Mouse (Mus musculus) gastrocnemius, adult 8-10 months (tissue): ENCODE measurements around the gene Hfe2. TPM values are rescaled to one million over a fixed set of nuclear protein-coding genes. Genes with fewer than 3 reads are reported as not detected.

Experiments
- DNase-seq, 2 experiments: peaks; one replicate each; pipeline ENCODE4 v3.0.0; 2022; ENCODE audit warnings: low spot score in 2 of 2
- total RNA-seq, 4 experiments: library from RNA; stranded (reverse); gene quantifications; 2 replicates each; pipeline ENCODE4 v1.2.4; 2022

The Hfe2 gene
- total RNA-seq, 4 experiments from 2014 or later, result 562 to 917 (median 709) TPM

GRCm38 (mm10) chr3:96526864-96527542, 2.0 kb downstream of the Hfe2 start:
- no peak for DNase-seq

GRCm38 (mm10) chr3:96528506-96528905, 3.5 kb downstream of the Hfe2 start:
- DNase-seq, result no peak

- DNase-seq, result no peak
Measured at GRCm38 (mm10) chr3:96532050-96532449, 7.1 kb downstream of the Hfe2 start.

- no peak for DNase-seq
Measured at GRCm38 (mm10) chr3:96534300-96534699, 9.3 kb downstream of the Hfe2 start.

- DNase-seq, result no peak
Measured at GRCm38 (mm10) chr3:96539316-96539715, 14.3 kb downstream of the Hfe2 start.

- DNase-seq, result no peak
Measured at GRCm38 (mm10) chr3:96540740-96541139, 15.8 kb downstream of the Hfe2 start.

- no peak for DNase-seq
Measured at GRCm38 (mm10) chr3:96541328-96542078, 16.5 kb downstream of the Hfe2 start.

- no peak for DNase-seq
Measured at GRCm38 (mm10) chr3:96542554-96542953, 17.6 kb downstream of the Hfe2 start.

GRCm38 (mm10) chr3:96543345-96543744, 18.4 kb downstream of the Hfe2 start:
- DNase-seq, result no peak

GRCm38 (mm10) chr3:96545565-96545964, 20.6 kb downstream of the Hfe2 start:
- DNase-seq, result no peak

- DNase-seq, result no peak
Measured at GRCm38 (mm10) chr3:96546880-96547279, 21.9 kb downstream of the Hfe2 start.

GRCm38 (mm10) chr3:96547389-96547960, 22.5 kb downstream of the Hfe2 start:
- DNase-seq, result peak in 1 of 2 experiments; percentile 66

GRCm38 (mm10) chr3:96548824-96549223, 23.9 kb downstream of the Hfe2 start:
- DNase-seq, result no peak

GRCm38 (mm10) chr3:96549346-96549745, 24.4 kb downstream of the Hfe2 start:
- no peak for DNase-seq

GRCm38 (mm10) chr3:96551203-96551602, 26.2 kb downstream of the Hfe2 start:
- peak in 1 of 2 experiments; percentile 61 for DNase-seq

GRCm38 (mm10) chr3:96551890-96552289, 26.9 kb downstream of the Hfe2 start:
- no peak for DNase-seq

- DNase-seq, result no peak
Measured at GRCm38 (mm10) chr3:96553601-96554000, 28.6 kb downstream of the Hfe2 start.

- no peak for DNase-seq
Measured at GRCm38 (mm10) chr3:96554251-96554650, 29.3 kb downstream of the Hfe2 start.

- peak; percentile 70 to 82 for DNase-seq
Measured at GRCm38 (mm10) chr3:96555041-96555596, 30.1 kb downstream of the Hfe2 start.

GRCm38 (mm10) chr3:96555999-96556614, 31.1 kb downstream of the Hfe2 start:
- no peak for DNase-seq
